Mouse (Mus musculus): Measurements from ENCODE around the gene Afmid.

DNA sequence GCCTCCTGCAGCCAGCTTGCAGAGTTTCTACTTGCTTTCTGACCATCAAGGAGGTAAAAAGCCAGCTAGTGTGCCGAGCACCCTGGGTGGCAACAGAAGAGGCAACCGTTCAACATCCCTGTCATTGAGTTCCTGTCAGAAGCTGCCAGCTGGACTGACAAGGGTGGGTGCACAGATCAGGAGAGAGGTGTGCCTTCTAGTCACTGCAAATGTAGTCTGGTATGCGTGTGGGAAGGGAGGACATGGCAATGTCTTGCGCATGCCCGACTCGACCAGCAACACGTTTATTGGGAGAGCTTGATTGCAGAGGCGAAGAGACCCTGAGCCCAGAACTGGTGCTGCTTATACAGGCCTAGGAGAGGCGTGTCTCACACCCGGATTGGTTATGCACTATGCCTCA lies 31.7 kb downstream of the Afmid start:
- TF ChIP-seq CTCF (IDR thresholded peaks at IDR 0.05; ENCODE audit: extremely low read depth, insufficient read length, insufficient replicate concordance, low read depth, low read length) (no peak), POLR2A (IDR thresholded peaks at IDR 0.05; ENCODE audit: low read depth, low read length) (no peak)
